Mouse (Mus musculus) lung, postnatal 0 days (tissue): ENCODE data around the gene Sh2d1b1. TPM values are rescaled to one million over a fixed set of nuclear protein-coding genes. Genes with fewer than 3 reads are reported as not detected.
"Not testable (repeated sequence)": the region's sequence is repeated elsewhere in the genome, so short reads cannot be mapped to it uniquely, and the experiment has no call there.

Experiments used
- ATAC-seq: fragments of 200-750 bp; cut with Nextera tagmentation; 2 replicates; pipeline ENCODE4 v1.8.0; 2017; ENCODE audit warnings: moderate library complexity
- DNase-seq: peaks from one replicate; pipeline ENCODE4 v3.0.0-alpha.2; 2016; ENCODE audit warnings: low spot score
- H3K27ac ChIP-seq: fragments of 300-500 bp; sonication (generic); 2 replicates; pipeline ENCODE4 v1.5.1; 2014; ENCODE audit warnings: antibody characterized with exemption, mild to moderate bottlenecking, low read length, mixed read lengths
- H3K27me3 ChIP-seq: fragments of 300-500 bp; sonication (generic); replicated peaks from 2 replicates; pipeline ENCODE4 v1.6.1; 2014; ENCODE audit warnings: low read length, mixed read lengths; ENCODE audit not compliant: insufficient read depth
- H3K36me3 ChIP-seq: fragments of 300-500 bp; sonication (generic); 2 replicates; pipeline ENCODE4 v1.6.1; 2014; ENCODE audit warnings: low read length, mixed read lengths; ENCODE audit not compliant: insufficient read depth
- H3K4me1 ChIP-seq: fragments of 300-500 bp; sonication (generic); 2 replicates; pipeline ENCODE4 v1.6.1; 2014; ENCODE audit warnings: antibody characterized with exemption, low read depth, low read length, mixed read lengths; ENCODE audit not compliant: insufficient read depth
- H3K4me2 ChIP-seq: fragments of 300-500 bp; sonication (generic); replicated peaks from 2 replicates; pipeline ENCODE4 v1.6.1; 2014; ENCODE audit warnings: low read depth, mild to moderate bottlenecking, low read length, moderate library complexity, mixed read lengths
- H3K4me3 ChIP-seq: fragments of 300-500 bp; sonication (generic); 2 replicates; pipeline ENCODE4 v1.5.1; 2014; ENCODE audit warnings: low read depth, low read length
- H3K9ac ChIP-seq: fragments of 300-500 bp; sonication (generic); replicated peaks from 2 replicates; pipeline ENCODE4 v1.6.1; 2014; ENCODE audit warnings: low read depth, mild to moderate bottlenecking
- H3K9me3 ChIP-seq: fragments of 300-500 bp; sonication (generic); 2 replicates; pipeline ENCODE4 v1.6.1; 2016; ENCODE audit warnings: low read length, mixed read lengths
- CTCF ChIP-seq: IDR thresholded peaks from 2 replicates; pipeline ENCODE4 v1.5.1; 2016; ENCODE audit warnings: antibody characterized with exemption, mild to moderate bottlenecking
- EP300 ChIP-seq: IDR thresholded peaks from 2 replicates; pipeline ENCODE4 v1.6.1; 2016; ENCODE audit warnings: antibody characterized with exemption, mild to moderate bottlenecking, control low read depth
- WGBS: fragments of 180-500 bp; shearing (Covaris S2); extraction: QIAGEN DNeasy Blood & Tissue Kit; methylation state at CpG from one replicate; pipeline ENCODE4 v1.1.7; 2014; 5-methylcytosine and 5-hydroxymethylcytosine counted together
- polyA plus RNA-seq: library from polyadenylated mRNA; unstranded; fragments of >200 nt; fragmentation: Nextera tagmentation; extraction: Ambion mirVana; gene quantifications from 2 replicates; pipeline ENCODE4 v1.2.1, GENCODE M21; 2015

Sh2d1b1 gene
- polyA plus RNA-seq = 3.9 and 5.3 TPM in 2 replicates

DNA sequence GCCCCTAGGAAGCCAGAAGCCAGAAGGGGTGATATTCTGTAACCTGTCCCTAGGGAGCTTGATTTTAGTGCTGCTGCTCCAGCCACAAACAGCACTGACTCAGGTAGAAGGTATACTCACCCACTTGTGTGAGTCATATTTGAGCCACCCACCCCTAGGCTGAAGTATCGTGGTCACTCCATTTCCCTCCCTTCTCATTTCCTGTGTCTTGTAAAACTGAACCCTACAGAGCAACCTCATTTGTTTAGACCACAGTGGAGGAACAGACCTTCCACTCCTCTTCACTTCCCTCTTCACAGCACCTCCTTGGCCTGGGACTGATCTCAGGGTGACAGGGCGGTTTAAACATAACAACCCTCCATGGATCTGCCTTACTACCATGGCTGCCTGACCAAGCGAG, at the start of gene Sh2d1b1:
Gene Sh2d1b1 (plus strand): TSS at position 305 of the 400 bp plus-strand sequence.
- DNase-seq (no peak), ATAC-seq (no peak)
- Histone ChIP-seq H3K4me2 (no peak within 1 kb of the TSS), H3K27me3 (no peaks in the 10 kb centered on the region), H3K4me3 (no peak within 1 kb of the TSS), H3K36me3 (no peaks in the 10 kb centered on the region), H3K27ac (no peak within 1 kb of the TSS), H3K9me3 (no peaks in the 10 kb centered on the region), H3K4me1 (no peaks in the 10 kb centered on the region), H3K9ac (no peak within 1 kb of the TSS)
- TF ChIP-seq CTCF (no peak), EP300 (no peak)
- WGBS = 49% methylated on average over 2 of the region's 3 CpGs

GRCm38 (mm10) chr1:170232688-170233087, 44.4 kb upstream of the Sh2d1b1 start, which contains the start of gene Sh2d1b2:
Gene Sh2d1b2, plus strand, starts transcription at chr1:170232749.
- not testable (repeated sequence) for H3K4me1 ChIP-seq, H3K9ac ChIP-seq, DNase-seq, ATAC-seq, H3K9me3 ChIP-seq, H3K4me3 ChIP-seq, H3K4me2 ChIP-seq, H3K27ac ChIP-seq, H3K36me3 ChIP-seq, H3K27me3 ChIP-seq
- WGBS = 59% methylated on average over 5 of the region's 6 CpGs

- Histone ChIP-seq H3K4me1 (no peaks in the 10 kb centered on the region), H3K27ac (no peak overlapping the region), H3K4me2 (no peak overlapping the region), H3K9ac (no peak overlapping the region), H3K9me3 (no peaks in the 10 kb centered on the region), H3K36me3 (no peaks in the 10 kb centered on the region), H3K27me3 (no peaks in the 10 kb centered on the region), H3K4me3 (no peak overlapping the region)
- TF ChIP-seq CTCF (no peak), EP300 (no peak)
- DNase-seq = no peak
- no peak for ATAC-seq
- 77% methylated on average over 3 of the region's 3 CpGs for WGBS
Observed at GRCm38 (mm10) chr1:170245016-170245415, 32.1 kb upstream of the Sh2d1b1 start.

DNA sequence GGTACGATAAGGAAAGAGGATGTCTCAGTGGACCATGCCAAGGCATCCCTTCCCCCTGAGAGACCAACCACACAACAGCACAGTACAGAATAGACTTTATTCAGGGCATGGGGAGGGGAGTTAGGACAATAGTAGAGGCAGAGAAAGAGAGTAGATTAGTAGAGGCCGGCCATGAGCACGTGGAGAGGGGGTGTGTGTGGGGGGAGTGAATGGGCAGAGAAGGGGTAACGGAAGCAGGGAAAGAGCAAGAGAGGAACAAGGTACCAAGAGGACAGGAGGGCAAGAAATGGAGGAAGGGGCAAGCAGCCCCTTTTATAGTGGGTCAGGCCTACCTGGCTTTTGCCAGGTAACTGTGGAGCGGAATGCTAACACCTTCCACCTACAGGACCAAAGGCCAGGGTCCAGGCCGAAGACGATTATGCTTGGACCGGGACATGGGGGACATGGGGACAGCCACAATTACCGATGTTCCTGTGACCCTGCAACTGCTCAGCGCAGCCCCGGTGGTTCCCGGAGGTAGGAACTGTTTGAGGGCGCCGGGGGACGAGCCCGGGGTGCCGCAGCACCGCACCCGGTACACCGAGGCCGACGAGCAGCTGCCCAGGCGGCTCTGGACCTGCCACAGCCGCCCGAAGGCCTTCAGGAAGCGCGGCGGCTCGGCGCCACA, 22.1 kb upstream of the Sh2d1b1 start:
- peak overlapping the region; percentile 59 for H3K4me3 ChIP-seq
- no peak for DNase-seq
- 0 out of 2 replicates have a peak overlapping the region, but pooled peaks have one; percentile 35 for H3K27ac ChIP-seq

DNA sequence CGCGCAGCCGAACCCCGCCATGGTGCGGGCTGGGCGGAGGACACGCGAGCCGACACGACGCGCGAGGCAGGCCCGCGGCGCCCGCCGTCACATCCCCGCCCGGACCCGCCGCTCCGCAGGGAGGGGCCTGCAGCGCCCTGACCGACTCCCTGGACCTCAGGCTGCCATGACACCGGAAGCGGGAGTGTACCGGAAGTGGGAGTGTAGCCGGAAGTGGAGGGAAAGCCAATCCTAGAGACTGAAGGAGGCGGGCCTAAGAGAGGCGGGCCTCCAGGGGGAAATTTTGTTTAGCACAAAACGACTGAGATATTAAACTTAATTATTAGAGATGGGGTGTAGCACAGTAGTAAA, 21.6 kb upstream of the Sh2d1b1 start:
- 7% methylated on average over 32 of the region's 32 CpGs for WGBS
- peak overlapping the region; percentile 56 for H3K4me2 ChIP-seq
- no peaks in the 10 kb centered on the region for H3K27me3 ChIP-seq
- H3K9me3 ChIP-seq = no peaks in the 10 kb centered on the region
- H3K27ac ChIP-seq = 0 out of 2 replicates have a peak overlapping the region, but pooled peaks have one; percentile 35
- peak; percentile 94 for DNase-seq
- peak overlapping the region; percentile 41; the same call in 1 of the 2 replicates for H3K9ac ChIP-seq
- no peaks in the 10 kb centered on the region for H3K4me1 ChIP-seq
- ATAC-seq = peak; percentile 100
- peak overlapping the region; percentile 59 for H3K4me3 ChIP-seq
- TF ChIP-seq EP300 = no peak
- no peaks in the 10 kb centered on the region for H3K36me3 ChIP-seq

More for the DNA sequence above, 22.1 kb upstream of the Sh2d1b1 start:
- Histone ChIP-seq H3K4me1 (no peaks in the 10 kb centered on the region), H3K27me3 (no peaks in the 10 kb centered on the region), H3K36me3 (no peaks in the 10 kb centered on the region), H3K9ac (peak overlapping the region; percentile 41; the same call in 1 of the 2 replicates), H3K9me3 (no peaks in the 10 kb centered on the region), H3K4me2 (peak overlapping the region; percentile 56)
- peak; percentile 83 for ATAC-seq
- TF ChIP-seq EP300 (no peak), CTCF (no peak)
- WGBS = 25% methylated on average over 29 of the region's 30 CpGs

GRCm38 (mm10) chr1:170270281-170270680, 6.8 kb upstream of the Sh2d1b1 start:
- Histone ChIP-seq H3K9me3 (0 out of 2 replicates have a peak, but pooled peaks cover 3% of the 10 kb centered on the region), H3K4me3 (no peak overlapping the region), H3K9ac (no peak overlapping the region), H3K4me1 (no peaks in the 10 kb centered on the region), H3K4me2 (no peak overlapping the region), H3K27ac (no peak overlapping the region), H3K36me3 (no peaks in the 10 kb centered on the region), H3K27me3 (no peaks in the 10 kb centered on the region)
- 70% methylated on average over 6 of the region's 6 CpGs for WGBS
- DNase-seq = no peak
- no peak for ATAC-seq
- TF ChIP-seq CTCF (no peak), EP300 (no peak)
